Mouse (Mus musculus) kidney, adult 2 months (tissue): ENCODE measurements around the gene Opa3.

Source experiments
- CTCF ChIP-seq: fragments of 200-500 bp; conservative IDR thresholded peaks from 2 replicates; pipeline ENCODE4 v1.5.1; 2011; ENCODE audit warnings: low read depth, mild to moderate bottlenecking, control low read depth, low read length, moderate library complexity, mixed read lengths; ENCODE audit not compliant: insufficient read depth, insufficient read length
- POLR2A ChIP-seq: fragments of 200-500 bp; IDR thresholded peaks from one replicate; pipeline ENCODE4 v1.6.1; 2011; ENCODE audit warnings: low read depth, low read length, control low read depth

GRCm38 (mm10) chr7:19210010-19210409 lies 18.1 kb upstream of the Opa3 start:
- no peak for TF ChIP-seq POLR2A
- TF ChIP-seq CTCF: no peak; the same call in 1 of the 2 replicates
